Mouse (Mus musculus): ENCODE measurements around the gene Bub1b. TPM values are rescaled to one million over a fixed set of nuclear protein-coding genes. Genes with fewer than 3 reads are reported as not detected.

Gene Bub1b
- polyA plus RNA-seq, 1 experiment from 2014 or later = 9.4 TPM

DNA sequence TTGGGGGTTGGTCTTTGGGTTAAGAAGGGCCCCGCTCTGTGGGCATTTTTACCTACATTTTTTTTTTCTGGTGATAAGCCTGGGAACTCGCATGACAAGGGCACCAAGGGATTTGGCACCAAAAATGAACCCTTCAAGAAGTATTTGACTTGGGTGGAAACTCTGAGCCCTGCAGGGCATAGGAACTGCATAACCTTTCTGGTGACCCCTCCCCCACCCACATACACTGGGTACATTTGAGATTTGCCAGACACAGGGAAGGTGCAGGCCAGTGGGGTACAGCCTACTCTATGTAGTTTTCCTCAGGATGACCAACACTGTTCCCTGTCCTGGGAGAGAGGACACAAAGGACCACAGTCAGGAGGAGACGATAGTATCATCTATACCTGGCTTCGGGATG lies 67.6 kb downstream of the Bub1b start:
- no peaks in the 10 kb centered on the region for H3K36me3 ChIP-seq (ENCODE audit: inconsistent target)
- H3K27ac ChIP-seq = no peak overlapping the region
- whole genome bisulfite sequencing (ENCODE audit: missing documents) = 98% methylated on average over 4 of the region's 4 CpGs
- H3K79me2 ChIP-seq (ENCODE audit: inconsistent target) = no peaks in the 10 kb centered on the region
- no peak overlapping the region for H3K4me3 ChIP-seq (ENCODE audit: inconsistent target)

DNA sequence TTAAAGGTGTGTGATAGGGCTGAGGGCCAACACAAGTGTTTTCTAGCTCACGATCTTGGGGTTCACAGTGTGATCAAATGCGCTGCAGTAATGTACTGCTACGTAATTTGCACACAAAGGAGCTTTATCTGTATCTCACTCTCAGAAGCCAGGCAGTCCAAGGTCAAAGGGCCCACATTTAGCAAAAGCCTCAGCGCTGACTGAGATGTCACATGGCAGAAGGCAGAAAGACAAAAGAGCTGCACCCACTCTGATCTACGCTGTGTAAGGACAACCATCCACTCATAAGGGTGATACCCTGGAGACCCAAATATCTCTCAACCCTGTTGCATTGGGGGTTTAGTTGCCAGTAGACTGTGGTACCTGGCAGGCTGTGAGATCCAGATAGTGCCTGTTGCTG lies 69.2 kb downstream of the Bub1b start:
- H3K4me3 ChIP-seq (ENCODE audit: inconsistent target) = no peak overlapping the region
- H3K27ac ChIP-seq = no peak overlapping the region
- WGBS (ENCODE audit: missing documents) = 95% methylated on average over 5 of the region's 5 CpGs
- no peaks in the 10 kb centered on the region for H3K36me3 ChIP-seq (ENCODE audit: inconsistent target)
- H3K79me2 ChIP-seq (ENCODE audit: inconsistent target) = no peaks in the 10 kb centered on the region

DNA sequence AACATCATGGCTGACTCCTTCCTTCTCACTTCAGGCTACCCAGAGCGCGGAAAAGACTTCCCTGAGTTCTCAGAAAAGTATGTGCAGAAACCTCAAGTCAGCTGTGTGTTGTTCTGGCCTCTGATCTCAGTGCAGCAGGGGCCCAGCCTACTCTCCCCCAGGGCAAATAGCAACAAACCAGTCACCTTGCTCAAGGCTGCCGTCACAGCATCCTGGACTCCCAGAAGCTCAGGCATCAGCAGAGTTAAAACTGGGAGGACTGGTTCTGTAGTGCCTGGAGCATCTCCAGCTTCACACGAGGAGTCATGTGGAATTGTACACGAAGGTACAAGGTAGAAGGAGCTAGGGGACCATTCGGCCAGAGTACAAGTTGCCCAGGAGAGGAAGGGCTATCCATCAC lies 71.2 kb downstream of the Bub1b start:
- Histone ChIP-seq H3K36me3 (ENCODE audit: inconsistent target) (no peaks in the 10 kb centered on the region), H3K27ac (no peak overlapping the region), H3K79me2 (ENCODE audit: inconsistent target) (no peaks in the 10 kb centered on the region), H3K4me3 (ENCODE audit: inconsistent target) (no peak overlapping the region)
- 93% methylated on average over 6 of the region's 6 CpGs for WGBS (ENCODE audit: missing documents)

GRCm38 (mm10) chr2:118669785-118670184 lies 71.8 kb downstream of the Bub1b start:
- H3K36me3 ChIP-seq (ENCODE audit: inconsistent target) = no peaks in the 10 kb centered on the region
- H3K79me2 ChIP-seq (ENCODE audit: inconsistent target) = no peaks in the 10 kb centered on the region
- 83% methylated on average over 2 of the region's 2 CpGs for WGBS (ENCODE audit: missing documents)
- no peak overlapping the region for H3K27ac ChIP-seq
- H3K4me3 ChIP-seq (ENCODE audit: inconsistent target) = no peak overlapping the region

DNA sequence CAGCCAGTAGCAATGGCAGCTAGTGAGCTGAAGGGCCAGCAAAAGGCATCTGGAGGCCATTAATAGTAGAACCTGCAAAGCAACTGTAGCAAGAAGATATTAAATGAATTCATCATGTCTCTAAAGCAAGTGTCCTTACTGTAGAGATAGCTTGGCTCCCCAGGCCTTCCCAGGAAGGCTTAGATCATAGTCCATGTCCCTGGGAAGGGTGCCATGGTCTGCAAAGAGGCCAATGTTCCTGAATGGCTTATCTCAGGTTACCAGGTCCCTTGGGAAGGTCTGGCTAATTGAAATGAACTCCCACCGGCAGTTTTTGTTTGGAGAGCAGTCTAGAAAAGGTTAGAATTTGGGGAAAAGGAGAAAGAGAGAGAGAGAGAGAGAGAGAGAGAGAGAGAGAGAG lies 73.7 kb downstream of the Bub1b start:
- Histone ChIP-seq H3K4me3 (ENCODE audit: inconsistent target) (no peak overlapping the region), H3K27ac (no peak overlapping the region), H3K79me2 (ENCODE audit: inconsistent target) (no peaks in the 10 kb centered on the region), H3K36me3 (ENCODE audit: inconsistent target) (no peaks in the 10 kb centered on the region)
- WGBS (ENCODE audit: missing documents) = 100% methylated on average over 1 of the region's 1 CpGs

- Histone ChIP-seq H3K27ac (no peak overlapping the region), H3K4me3 (ENCODE audit: inconsistent target) (no peak overlapping the region), H3K36me3 (ENCODE audit: inconsistent target) (no peaks in the 10 kb centered on the region), H3K79me2 (ENCODE audit: inconsistent target) (no peaks in the 10 kb centered on the region)
- 81% methylated on average over 15 of the region's 15 CpGs for WGBS (ENCODE audit: missing documents)
Measured at GRCm38 (mm10) chr2:118673686-118674465, 75.9 kb downstream of the Bub1b start.

DNA sequence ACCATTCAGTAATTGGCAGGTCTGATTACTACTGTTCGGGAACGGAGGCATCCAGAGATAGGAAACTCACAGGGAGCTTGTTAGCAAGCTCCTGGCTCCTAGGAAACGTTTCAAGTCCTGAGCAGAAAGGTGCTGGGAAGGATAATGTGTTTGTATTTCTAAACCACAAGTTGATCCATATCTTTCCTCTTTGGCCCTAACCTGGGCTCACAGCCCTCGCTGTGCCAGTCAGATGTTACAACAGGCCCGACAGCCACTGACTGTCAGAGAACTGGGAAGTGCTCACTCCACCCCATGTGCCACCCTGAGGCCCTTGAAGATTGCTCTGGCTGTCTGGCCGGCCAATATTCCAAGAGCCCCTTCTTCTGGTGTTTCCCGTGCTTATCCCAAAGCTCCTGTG lies 76.5 kb downstream of the Bub1b start:
- H3K27ac ChIP-seq = no peak overlapping the region
- H3K79me2 ChIP-seq (ENCODE audit: inconsistent target) = no peaks in the 10 kb centered on the region
- no peak overlapping the region for H3K4me3 ChIP-seq (ENCODE audit: inconsistent target)
- no peaks in the 10 kb centered on the region for H3K36me3 ChIP-seq (ENCODE audit: inconsistent target)
- WGBS (ENCODE audit: missing documents) = 62% methylated on average over 7 of the region's 7 CpGs

- H3K4me3 ChIP-seq (ENCODE audit: inconsistent target) = no peak overlapping the region
- 5% methylated on average over 83 of the region's 89 CpGs for WGBS (ENCODE audit: missing documents)
- no peak overlapping the region for H3K27ac ChIP-seq
- no peaks in the 10 kb centered on the region for H3K79me2 ChIP-seq (ENCODE audit: inconsistent target)
- H3K36me3 ChIP-seq (ENCODE audit: inconsistent target) = no peaks in the 10 kb centered on the region
Measured at GRCm38 (mm10) chr2:118676839-118677741, 79.1 kb downstream of the Bub1b start.

GRCm38 (mm10) chr2:118677817-118678216 lies 79.8 kb downstream of the Bub1b start:
- Histone ChIP-seq H3K27ac (no peak overlapping the region), H3K4me3 (ENCODE audit: inconsistent target) (no peak overlapping the region), H3K79me2 (ENCODE audit: inconsistent target) (no peaks in the 10 kb centered on the region), H3K36me3 (ENCODE audit: inconsistent target) (no peaks in the 10 kb centered on the region)
- 61% methylated on average over 4 of the region's 4 CpGs for WGBS (ENCODE audit: missing documents)

DNA sequence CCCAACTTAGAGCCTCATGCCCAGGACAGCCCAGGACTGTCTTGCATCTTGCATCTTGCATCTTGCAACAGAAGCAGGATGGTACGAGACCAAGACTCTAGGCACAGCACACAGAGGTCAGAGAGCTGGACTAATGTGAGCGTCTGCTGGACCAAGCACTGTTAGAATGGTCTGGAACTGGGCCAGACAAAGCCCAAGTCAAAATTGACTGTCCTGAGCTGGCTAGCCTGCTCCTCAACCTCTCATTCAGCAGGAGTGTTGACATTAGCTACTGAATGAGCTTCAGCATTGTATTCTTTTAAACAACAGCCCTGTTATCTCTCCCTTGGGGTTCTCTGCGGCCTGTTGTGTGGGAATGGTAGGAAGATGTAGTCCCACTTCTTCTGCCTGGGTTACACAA lies 81.6 kb downstream of the Bub1b start:
- no peak overlapping the region for H3K27ac ChIP-seq
- H3K79me2 ChIP-seq (ENCODE audit: inconsistent target) = no peaks in the 10 kb centered on the region
- no peak overlapping the region for H3K4me3 ChIP-seq (ENCODE audit: inconsistent target)
- WGBS (ENCODE audit: missing documents) = 97% methylated on average over 3 of the region's 3 CpGs
- H3K36me3 ChIP-seq (ENCODE audit: inconsistent target) = no peaks in the 10 kb centered on the region

GRCm38 (mm10) chr2:118680926-118681325 lies 82.9 kb downstream of the Bub1b start:
- H3K27ac ChIP-seq = no peak overlapping the region
- WGBS (ENCODE audit: missing documents) = 96% methylated on average over 6 of the region's 6 CpGs
- H3K79me2 ChIP-seq (ENCODE audit: inconsistent target) = no peaks in the 10 kb centered on the region
- H3K36me3 ChIP-seq (ENCODE audit: inconsistent target) = no peaks in the 10 kb centered on the region
- no peak overlapping the region for H3K4me3 ChIP-seq (ENCODE audit: inconsistent target)

DNA sequence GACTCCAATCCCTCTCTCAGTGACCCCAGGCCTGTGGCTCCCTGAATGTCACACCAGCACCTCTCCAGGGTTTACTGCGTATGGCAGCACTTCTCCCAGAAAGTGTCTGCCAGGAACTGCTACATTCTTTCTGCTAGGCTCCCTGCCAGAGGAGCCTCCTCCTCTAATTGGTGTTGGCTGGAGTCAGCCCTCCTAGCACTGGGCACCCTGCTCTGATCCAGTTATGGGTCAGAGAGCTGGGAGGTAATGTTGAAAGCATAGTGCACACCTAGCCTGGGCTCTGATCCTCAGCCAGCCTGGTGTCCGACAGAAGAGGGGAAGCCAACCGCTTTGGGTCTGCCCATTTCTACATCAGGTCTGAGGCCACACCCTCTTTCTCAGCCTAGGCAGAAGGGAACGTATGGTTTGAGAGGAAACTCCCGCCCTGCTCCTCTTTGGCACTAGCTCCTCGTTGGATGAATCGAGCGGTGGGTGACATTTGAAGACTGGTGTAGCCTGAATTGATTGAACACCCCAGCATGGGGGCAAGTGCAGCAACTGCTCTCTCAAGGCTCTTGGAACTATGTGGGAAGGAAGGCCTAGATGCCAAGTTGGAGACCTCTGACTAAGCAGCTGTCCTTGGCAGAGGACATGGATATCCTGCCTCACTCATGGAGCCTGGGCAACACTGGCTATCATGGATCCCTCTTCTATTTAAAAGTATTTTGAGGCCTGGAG lies 84.7 kb downstream of the Bub1b start:
- no peak overlapping the region for H3K27ac ChIP-seq
- no peaks in the 10 kb centered on the region for H3K36me3 ChIP-seq (ENCODE audit: inconsistent target)
- WGBS (ENCODE audit: missing documents) = 68% methylated on average over 8 of the region's 8 CpGs
- no peaks in the 10 kb centered on the region for H3K79me2 ChIP-seq (ENCODE audit: inconsistent target)
- H3K4me3 ChIP-seq (ENCODE audit: inconsistent target) = no peak overlapping the region

GRCm38 (mm10) chr2:118685088-118685487 lies 87.1 kb downstream of the Bub1b start:
- 79% methylated on average over 4 of the region's 4 CpGs for WGBS (ENCODE audit: missing documents)
- Histone ChIP-seq H3K36me3 (ENCODE audit: inconsistent target) (no peaks in the 10 kb centered on the region), H3K27ac (no peak overlapping the region)

DNA sequence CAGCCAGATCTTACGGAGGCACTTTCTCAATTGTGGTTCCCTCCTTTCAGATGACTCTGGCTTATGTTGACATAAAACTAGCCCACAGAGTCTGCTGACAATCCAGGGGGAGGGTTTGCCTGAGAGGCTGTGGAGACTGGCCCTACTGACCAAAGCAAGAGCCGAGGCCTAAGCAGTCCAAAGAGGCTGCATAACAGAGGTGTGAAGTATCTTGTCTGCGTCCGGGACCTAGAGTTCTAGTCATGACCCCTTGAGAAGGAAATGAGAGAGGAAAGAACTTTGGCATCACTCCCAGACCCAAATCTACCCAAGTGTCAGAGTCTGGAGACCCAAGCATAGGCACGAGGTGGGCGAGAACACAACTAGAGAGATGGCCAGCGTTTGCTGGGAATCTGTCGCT lies 88.7 kb downstream of the Bub1b start:
- Histone ChIP-seq H3K79me2 (ENCODE audit: inconsistent target) (no peaks in the 10 kb centered on the region), H3K36me3 (ENCODE audit: inconsistent target) (no peaks in the 10 kb centered on the region), H3K27ac (no peak overlapping the region), H3K4me3 (ENCODE audit: inconsistent target) (no peak overlapping the region)
- 52% methylated on average over 8 of the region's 8 CpGs for WGBS (ENCODE audit: missing documents)

More at GRCm38 (mm10) chr2:118685088-118685487, 87.1 kb downstream of the Bub1b start:
- Histone ChIP-seq H3K79me2 (ENCODE audit: inconsistent target) (no peaks in the 10 kb centered on the region), H3K4me3 (ENCODE audit: inconsistent target) (no peak overlapping the region)

All from macrophage (primary cell).